Mouse (Mus musculus): Measurements from ENCODE around the gene Erap1. TPM values are rescaled to one million over a fixed set of nuclear protein-coding genes. Genes with fewer than 3 reads are reported as not detected.

The Erap1 gene
- polyA plus RNA-seq, 1 experiment, result 0.64 TPM

DNA sequence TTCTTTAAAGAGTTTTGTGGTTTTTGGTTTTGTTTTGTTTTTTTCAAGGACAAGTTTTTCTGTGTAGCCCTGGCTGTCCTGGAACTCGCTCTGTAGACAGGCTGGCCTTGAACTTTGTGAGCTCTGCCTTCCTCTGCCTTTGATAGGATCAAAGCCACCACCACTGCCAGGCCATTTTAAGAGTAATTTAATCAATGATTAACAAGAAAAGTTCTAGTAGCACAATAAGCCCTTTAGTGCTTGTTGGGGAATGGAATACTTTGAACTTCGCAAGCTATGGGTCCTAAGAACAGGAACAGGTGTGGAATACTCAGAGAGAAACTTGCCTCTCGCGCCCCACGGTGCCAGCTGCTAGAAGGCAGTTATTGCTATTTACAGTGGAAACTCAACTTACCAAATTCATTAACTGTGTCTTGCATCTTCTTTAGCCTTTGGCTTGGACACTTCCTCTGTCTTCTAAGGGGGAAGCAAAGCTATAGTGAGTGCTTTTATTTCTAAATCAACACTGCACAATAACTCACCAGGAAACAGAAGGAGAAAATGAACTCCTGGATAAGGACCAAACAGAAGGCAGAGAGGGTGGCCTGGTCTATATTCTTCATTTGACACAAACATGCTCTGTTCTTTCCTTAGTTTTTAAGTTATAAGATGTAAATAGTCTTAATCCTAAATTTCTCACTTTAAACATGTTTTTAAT lies 56.3 kb downstream of the Erap1 start:
- H3K27me3 ChIP-seq (replicated peaks), result no peaks in the 10 kb centered on the region
- H3K4me3 ChIP-seq (replicated peaks), result no peak overlapping the region
- no peaks in the 10 kb centered on the region for H3K4me1 ChIP-seq
- H3K36me3 ChIP-seq (replicated peaks; ENCODE audit: low read length), result peaks cover 39% of the 10 kb centered on the region
- H3K9me3 ChIP-seq, result no peaks in the 10 kb centered on the region
- TF ChIP-seq FLI1 (IDR thresholded peaks at IDR 0.05; ENCODE audit: low read length) (no peak), GATA1 (IDR thresholded peaks at IDR 0.05; ENCODE audit: borderline replicate concordance, low read length) (no peak)

DNA sequence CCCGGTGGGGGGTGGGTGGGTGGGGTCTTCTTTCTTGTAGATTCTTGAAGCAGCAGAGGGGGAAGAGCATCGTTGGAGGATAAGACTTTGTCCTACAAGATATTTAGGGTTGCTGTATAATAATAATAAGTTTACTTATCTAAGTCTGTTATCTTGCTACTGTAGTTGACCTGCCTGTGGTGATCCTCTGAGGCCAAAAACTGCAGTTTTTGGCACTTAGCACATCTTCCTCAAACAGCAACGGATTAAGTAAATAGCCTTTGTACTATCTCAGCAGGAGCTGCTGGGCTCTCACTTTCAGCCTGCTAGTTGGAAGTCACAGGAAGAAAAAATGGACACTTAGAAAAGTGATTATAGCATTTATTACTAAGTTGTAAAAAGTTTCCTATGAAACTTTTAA lies 56.9 kb downstream of the Erap1 start:
- no peak for TF ChIP-seq GATA1 (IDR thresholded peaks at IDR 0.05; ENCODE audit: borderline replicate concordance, low read length)
- TF ChIP-seq FLI1 (IDR thresholded peaks at IDR 0.05; ENCODE audit: low read length), result no peak
- H3K4me3 ChIP-seq (replicated peaks), result no peak overlapping the region
- H3K4me1 ChIP-seq, result no peaks in the 10 kb centered on the region
- H3K36me3 ChIP-seq (replicated peaks; ENCODE audit: low read length), result peaks cover 39% of the 10 kb centered on the region
- no peaks in the 10 kb centered on the region for H3K9me3 ChIP-seq
- H3K27me3 ChIP-seq (replicated peaks), result no peaks in the 10 kb centered on the region

DNA sequence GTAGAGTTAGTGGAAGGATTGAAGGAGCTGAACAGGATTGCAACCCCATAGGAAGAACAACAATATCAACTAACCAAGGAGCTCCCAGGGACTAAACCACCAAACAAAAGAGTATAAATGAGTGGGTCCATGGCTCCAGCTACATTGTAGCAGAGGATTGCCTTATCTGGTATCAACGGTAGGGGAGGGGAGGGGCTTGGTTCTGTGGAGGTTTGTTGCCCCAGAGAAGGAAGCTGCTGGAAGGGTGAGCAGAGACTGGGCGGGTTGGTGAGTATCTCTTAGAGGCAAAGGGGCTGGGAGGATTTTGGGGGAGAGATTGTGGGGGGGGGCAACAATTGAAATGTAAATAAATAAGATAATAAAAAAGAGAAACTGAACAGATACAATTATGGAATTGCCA lies 79.6 kb downstream of the Erap1 start:
- no peaks in the 10 kb centered on the region for H3K4me1 ChIP-seq
- H3K4me3 ChIP-seq (replicated peaks), result no peak overlapping the region
- TF ChIP-seq GATA1 (IDR thresholded peaks at IDR 0.05; ENCODE audit: borderline replicate concordance, low read length), result no peak
- H3K27me3 ChIP-seq (replicated peaks), result no peaks in the 10 kb centered on the region
- H3K36me3 ChIP-seq (replicated peaks; ENCODE audit: low read length), result peaks cover 44% of the 10 kb centered on the region
- no peaks in the 10 kb centered on the region for H3K9me3 ChIP-seq

DNA sequence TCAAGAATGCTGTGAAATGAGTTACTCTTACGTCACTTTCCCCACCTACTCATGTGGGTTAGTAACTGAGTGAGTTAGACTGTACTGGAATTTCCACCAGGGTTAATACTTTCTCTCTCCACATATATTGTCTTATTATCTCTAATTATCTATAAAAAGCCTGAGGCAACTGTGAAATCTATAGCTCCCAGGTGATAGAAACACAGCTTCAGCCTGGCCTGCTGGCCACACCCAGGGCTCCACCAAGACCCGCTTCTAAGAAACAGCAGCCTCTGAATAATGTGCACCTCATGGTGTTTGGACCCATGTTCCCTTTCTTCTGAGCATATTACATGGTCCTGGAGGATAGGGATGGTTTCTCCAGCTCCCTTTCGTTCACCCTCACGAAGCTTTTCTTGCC lies 94.4 kb downstream of the Erap1 start:
- H3K4me1 ChIP-seq, result peaks cover 9% of the 10 kb centered on the region
- H3K9me3 ChIP-seq, result no peaks in the 10 kb centered on the region
- TF ChIP-seq FLI1 (IDR thresholded peaks at IDR 0.05; ENCODE audit: low read length), result no peak
- peaks cover 75% of the 10 kb centered on the region for H3K36me3 ChIP-seq (replicated peaks; ENCODE audit: low read length)
- H3K4me3 ChIP-seq (replicated peaks), result no peak overlapping the region
- H3K27me3 ChIP-seq (replicated peaks), result no peaks in the 10 kb centered on the region

DNA sequence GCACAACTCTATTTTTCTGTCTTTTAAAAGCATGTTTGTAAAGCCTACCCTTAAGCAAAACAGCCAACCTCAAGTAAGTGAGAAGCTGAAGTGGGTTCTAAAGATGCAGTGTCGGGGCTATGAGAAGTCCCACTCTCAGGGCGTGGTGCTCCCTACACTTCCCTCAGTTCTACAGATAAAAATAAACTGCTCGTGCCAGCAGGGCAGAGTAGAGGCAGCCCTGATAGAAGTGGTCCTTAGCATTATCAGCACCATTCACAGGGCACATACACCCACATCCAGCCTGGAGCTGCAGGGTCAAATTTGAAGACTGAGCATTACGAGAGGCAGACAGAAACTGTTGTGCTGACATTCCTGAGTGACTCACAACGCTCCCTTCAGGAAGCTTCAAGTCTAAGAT lies 96.5 kb downstream of the Erap1 start:
- no peak for TF ChIP-seq GATA1 (IDR thresholded peaks at IDR 0.05; ENCODE audit: borderline replicate concordance, low read length)
- no peak for TF ChIP-seq FLI1 (IDR thresholded peaks at IDR 0.05; ENCODE audit: low read length)
- Histone ChIP-seq H3K27me3 (replicated peaks) (no peaks in the 10 kb centered on the region), H3K4me1 (peaks cover 9% of the 10 kb centered on the region), H3K9me3 (no peaks in the 10 kb centered on the region), H3K4me3 (replicated peaks) (no peak overlapping the region), H3K36me3 (replicated peaks; ENCODE audit: low read length) (peaks cover 72% of the 10 kb centered on the region)

DNA sequence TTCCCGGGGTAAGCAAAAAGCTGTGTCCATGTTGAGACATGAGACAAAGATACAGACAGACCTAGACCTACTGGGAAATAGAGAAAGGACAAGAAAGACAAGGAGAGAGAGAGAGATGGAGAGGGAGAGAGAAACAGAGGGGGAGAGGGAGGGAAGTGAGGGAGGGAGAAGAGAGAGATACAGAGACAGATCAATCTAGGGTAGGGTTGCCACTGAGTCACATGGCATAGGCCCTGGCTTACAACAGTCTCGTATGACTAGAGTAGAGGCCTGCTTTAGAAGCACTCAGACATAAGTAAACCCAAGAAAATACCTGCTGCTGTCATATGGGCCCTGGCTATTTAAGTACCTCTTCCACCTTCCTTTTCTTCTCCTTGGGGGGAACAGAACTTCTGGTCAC lies 97.0 kb downstream of the Erap1 start:
- Histone ChIP-seq H3K36me3 (replicated peaks; ENCODE audit: low read length) (peaks cover 72% of the 10 kb centered on the region), H3K27me3 (replicated peaks) (no peaks in the 10 kb centered on the region), H3K4me3 (replicated peaks) (no peak overlapping the region), H3K4me1 (peaks cover 9% of the 10 kb centered on the region), H3K9me3 (no peaks in the 10 kb centered on the region)
- no peak for TF ChIP-seq FLI1 (IDR thresholded peaks at IDR 0.05; ENCODE audit: low read length)
- TF ChIP-seq GATA1 (IDR thresholded peaks at IDR 0.05; ENCODE audit: borderline replicate concordance, low read length), result no peak

Other genes starting within 250 kb of the Erap1 start
- not detected in 2 replicates for gene Zfp72, start 248.7 kb upstream of the Erap1 start, polyA plus RNA-seq (2012; ENCODE audit: insufficient read depth, low replicate concordance)
- gene Ftl1-ps1, start 239.9 kb upstream of the Erap1 start, polyA plus RNA-seq (2012; ENCODE audit: insufficient read depth, low replicate concordance), result 42.6 and 52.8 TPM in 2 replicates
- 1.2 TPM in 1 of 2 replicates, not detected in the other for gene Zfp825, start 145.6 kb upstream of the Erap1 start, polyA plus RNA-seq (2012; ENCODE audit: insufficient read depth, low replicate concordance)
- 0.62 and 1.6 TPM in 2 replicates for gene Cast, start 169.2 kb downstream of the Erap1 start, polyA plus RNA-seq (2012; ENCODE audit: insufficient read depth, low replicate concordance)

Measured in megakaryocyte, embryonic 14.5 days (primary cell).